Mouse (Mus musculus) left cerebral cortex, postnatal 36 days (tissue): ENCODE results near the gene E130208F15Rik. TPM values are rescaled to one million over a fixed set of nuclear protein-coding genes. Genes with fewer than 3 reads are reported as not detected.

ENCODE experiments used
- total RNA-seq, 2 experiments: library from RNA; stranded (reverse); gene quantifications; 2 replicates each; pipeline ENCODE4 v1.2.3; 2021

E130208F15Rik gene
- total RNA-seq, 2 experiments from 2014 or later = 0.52 to 0.54 TPM

Other genes starting within 250 kb of the E130208F15Rik start
- 1 to 10 TPM; 3.4 to 4.5 TPM for gene Zfp82, start 248.8 kb upstream of the E130208F15Rik start, total RNA-seq
- 1 to 10 TPM in 1 of 2 experiments, not detected in 1; 1.1 TPM for gene Gm26920, start 231.3 kb upstream of the E130208F15Rik start, total RNA-seq
- 1 to 10 TPM; 7.5 to 7.6 TPM for gene Zfp566, start 231.2 kb upstream of the E130208F15Rik start, total RNA-seq
- gene Zfp260, start 227.0 kb upstream of the E130208F15Rik start, total RNA-seq = 10 to 100 TPM; 65.6 to 70.4 TPM
- 10 to 100 TPM; 29.9 to 38.4 TPM for gene Zfp382, start 199.8 kb upstream of the E130208F15Rik start, total RNA-seq
- gene Zfp146, start 152.0 kb upstream of the E130208F15Rik start, total RNA-seq = 10 to 100 TPM; 40.5 to 48.3 TPM
- 1 to 10 TPM; 5.8 to 6.0 TPM for gene Cox7a1, start 137.6 kb upstream of the E130208F15Rik start, total RNA-seq
- 100 to 1,000 TPM; 175 to 181 TPM for gene Capns1, start 122.9 kb upstream of the E130208F15Rik start, total RNA-seq
- gene Polr2i, start 89.8 kb upstream of the E130208F15Rik start, total RNA-seq = 10 to 100 TPM; 45.6 to 53.4 TPM
- gene Tbcb, start 89.5 kb upstream of the E130208F15Rik start, total RNA-seq = 100 to 1,000 TPM; 135 to 142 TPM
- gene Ovol3, start 86.0 kb upstream of the E130208F15Rik start, total RNA-seq = not detected
- gene Thap8, start 41.6 kb upstream of the E130208F15Rik start, total RNA-seq = under 1 TPM; 0.32 to 0.41 TPM
- 1 to 10 TPM; 1.0 to 1.1 TPM for gene Wdr62, start 41.3 kb upstream of the E130208F15Rik start, total RNA-seq
- 100 to 1,000 TPM; 491 to 494 TPM for gene Clip3, start 30.0 kb upstream of the E130208F15Rik start, total RNA-seq
- gene Alkbh6, start 13.0 kb upstream of the E130208F15Rik start, total RNA-seq = 10 to 100 TPM; 58.7 to 65.2 TPM
- gene Syne4, start 6.9 kb upstream of the E130208F15Rik start, total RNA-seq = 1 to 10 TPM; 6.4 to 9.1 TPM
- 1 to 10 TPM; 7.5 to 9.4 TPM for gene Sdhaf1, start 2.2 kb downstream of the E130208F15Rik start, total RNA-seq
- 10 to 100 TPM; 32.9 to 35.1 TPM for gene Lrfn3, start 41.0 kb downstream of the E130208F15Rik start, total RNA-seq
- 10 to 100 TPM; 25.0 to 28.4 TPM for gene Tyrobp, start 92.0 kb downstream of the E130208F15Rik start, total RNA-seq
- 1 to 10 TPM; 1.2 to 2.1 TPM for gene Hcst, start 98.1 kb downstream of the E130208F15Rik start, total RNA-seq
- gene Nfkbid, start 100.0 kb downstream of the E130208F15Rik start, total RNA-seq = 1 to 10 TPM; 2.9 to 3.6 TPM
- 1,000 to 10,000 TPM; 1,238 to 1,418 TPM for gene Aplp1, start 123.8 kb downstream of the E130208F15Rik start, total RNA-seq
- 10 to 100 TPM; 12.9 to 17.8 TPM for gene Kirrel2, start 135.9 kb downstream of the E130208F15Rik start, total RNA-seq
- gene Nphs1, start 136.6 kb downstream of the E130208F15Rik start, total RNA-seq = under 1 TPM; 0.99 to 1.00 TPM
- gene Prodh2, start 171.9 kb downstream of the E130208F15Rik start, total RNA-seq = not detected
- 100 to 1,000 TPM; 156 to 209 TPM for gene Arhgap33, start 213.3 kb downstream of the E130208F15Rik start, total RNA-seq
- 1 to 10 TPM; 4.2 to 5.1 TPM for gene Hspb6, start 230.4 kb downstream of the E130208F15Rik start, total RNA-seq
- 1 to 10 TPM; 2.8 to 4.5 TPM for gene Proser3, start 230.6 kb downstream of the E130208F15Rik start, total RNA-seq
- 10 to 100 TPM; 35.9 to 45.5 TPM for gene Lin37, start 238.1 kb downstream of the E130208F15Rik start, total RNA-seq
- gene U2af1l4, start 241.6 kb downstream of the E130208F15Rik start, total RNA-seq = 10 to 100 TPM; 68.0 to 71.4 TPM
- gene Gm49396, start 241.6 kb downstream of the E130208F15Rik start, total RNA-seq = 1 to 10 TPM; 3.6 to 9.3 TPM
- gene Psenen, start 241.9 kb downstream of the E130208F15Rik start, total RNA-seq = 10 to 100 TPM; 79.8 to 85.1 TPM
- 1 to 10 TPM; 1.8 to 4.5 TPM for gene Igflr1, start 243.7 kb downstream of the E130208F15Rik start, total RNA-seq